Mouse (Mus musculus): Measurements from ENCODE around the gene Pnkd. TPM values are rescaled to one million over a fixed set of nuclear protein-coding genes. Genes with fewer than 3 reads are reported as not detected.
"Not testable (repeated sequence)": the region's sequence is repeated elsewhere in the genome, so short reads cannot be mapped to it uniquely, and the experiment has no call there.

Gene Pnkd
- polyA plus RNA-seq, 1 experiment from 2014 or later: 132 TPM

- 78% methylated on average over 4 of the region's 4 CpGs for WGBS
- no peaks in the 10 kb centered on the region for H3K4me1 ChIP-seq (ENCODE audit: control insufficient read depth, insufficient read depth, low read length)
- H3K36me3 ChIP-seq (ENCODE audit: control insufficient read depth, insufficient read depth, low read length): no peaks in the 10 kb centered on the region
- no peak for ATAC-seq (ENCODE audit: insufficient number of reproducible peaks, insufficient read depth, low FRiP score, low read depth)
- H3K4me3 ChIP-seq (ENCODE audit: low read depth, low read length): no peak overlapping the region
- no peak overlapping the region for H3K27ac ChIP-seq (ENCODE audit: low read length)
- no peak overlapping the region for H3K9ac ChIP-seq (replicated peaks; ENCODE audit: low read depth, low read length)
- H3K4me2 ChIP-seq (replicated peaks; ENCODE audit: low read depth, low read length): no peak overlapping the region
- no peaks in the 10 kb centered on the region for H3K9me3 ChIP-seq (ENCODE audit: control insufficient read depth, low read depth, low read length)
- no peaks in the 10 kb centered on the region for H3K27me3 ChIP-seq (ENCODE audit: control insufficient read depth, insufficient read depth, low read length)
Measured at GRCm38 (mm10) chr1:74316114-74316827, 31.5 kb downstream of the Pnkd start.

- Histone ChIP-seq H3K36me3 (ENCODE audit: control insufficient read depth, insufficient read depth, low read length) (no peaks in the 10 kb centered on the region), H3K9ac (replicated peaks; ENCODE audit: low read depth, low read length) (no peak overlapping the region), H3K4me2 (replicated peaks; ENCODE audit: low read depth, low read length) (no peak overlapping the region), H3K4me3 (ENCODE audit: low read depth, low read length) (no peak overlapping the region), H3K27ac (ENCODE audit: low read length) (no peak overlapping the region), H3K4me1 (ENCODE audit: control insufficient read depth, insufficient read depth, low read length) (no peaks in the 10 kb centered on the region), H3K27me3 (ENCODE audit: control insufficient read depth, insufficient read depth, low read length) (no peaks in the 10 kb centered on the region), H3K9me3 (ENCODE audit: control insufficient read depth, low read depth, low read length) (no peaks in the 10 kb centered on the region)
- no peak for ATAC-seq (ENCODE audit: insufficient number of reproducible peaks, insufficient read depth, low FRiP score, low read depth)
- WGBS: 86% methylated on average over 3 of the region's 3 CpGs
Measured at GRCm38 (mm10) chr1:74318711-74319110, 34.0 kb downstream of the Pnkd start.

GRCm38 (mm10) chr1:74321396-74321795 lies 36.7 kb downstream of the Pnkd start:
- ATAC-seq (ENCODE audit: insufficient number of reproducible peaks, insufficient read depth, low FRiP score, low read depth): no peak

GRCm38 (mm10) chr1:74326916-74327315 lies 42.2 kb downstream of the Pnkd start:
- H3K36me3 ChIP-seq (ENCODE audit: control insufficient read depth, insufficient read depth, low read length); H3K27ac ChIP-seq (ENCODE audit: low read length); H3K9ac ChIP-seq (replicated peaks; ENCODE audit: low read depth, low read length); H3K4me3 ChIP-seq (ENCODE audit: low read depth, low read length); H3K4me1 ChIP-seq (ENCODE audit: control insufficient read depth, insufficient read depth, low read length); H3K9me3 ChIP-seq (ENCODE audit: control insufficient read depth, low read depth, low read length); ATAC-seq (ENCODE audit: insufficient number of reproducible peaks, insufficient read depth, low FRiP score, low read depth); H3K27me3 ChIP-seq (ENCODE audit: control insufficient read depth, insufficient read depth, low read length); H3K4me2 ChIP-seq (replicated peaks; ENCODE audit: low read depth, low read length): not testable (repeated sequence)
- 78% methylated on average over 2 of the region's 2 CpGs for WGBS

More at GRCm38 (mm10) chr1:74321396-74321795, 36.7 kb downstream of the Pnkd start:
- Histone ChIP-seq H3K27me3 (ENCODE audit: control insufficient read depth, insufficient read depth, low read length) (no peaks in the 10 kb centered on the region), H3K4me2 (replicated peaks; ENCODE audit: low read depth, low read length) (no peak overlapping the region), H3K9ac (replicated peaks; ENCODE audit: low read depth, low read length) (no peak overlapping the region), H3K9me3 (ENCODE audit: control insufficient read depth, low read depth, low read length) (no peaks in the 10 kb centered on the region), H3K4me3 (ENCODE audit: low read depth, low read length) (no peak overlapping the region), H3K27ac (ENCODE audit: low read length) (no peak overlapping the region), H3K4me1 (ENCODE audit: control insufficient read depth, insufficient read depth, low read length) (no peaks in the 10 kb centered on the region), H3K36me3 (ENCODE audit: control insufficient read depth, insufficient read depth, low read length) (no peaks in the 10 kb centered on the region)
- WGBS: 54% methylated on average over 3 of the region's 3 CpGs

- no peak overlapping the region for H3K4me3 ChIP-seq (ENCODE audit: low read depth, low read length)
- ATAC-seq (ENCODE audit: insufficient number of reproducible peaks, insufficient read depth, low FRiP score, low read depth): no peak
- no peaks in the 10 kb centered on the region for H3K36me3 ChIP-seq (ENCODE audit: control insufficient read depth, insufficient read depth, low read length)
- H3K27ac ChIP-seq (ENCODE audit: low read length): peak overlapping the region; percentile 1; the same call in 1 of the 2 replicates
- peaks cover 15% of the 10 kb centered on the region for H3K4me1 ChIP-seq (ENCODE audit: control insufficient read depth, insufficient read depth, low read length)
- H3K27me3 ChIP-seq (ENCODE audit: control insufficient read depth, insufficient read depth, low read length): no peaks in the 10 kb centered on the region
- no peak overlapping the region for H3K9ac ChIP-seq (replicated peaks; ENCODE audit: low read depth, low read length)
- H3K9me3 ChIP-seq (ENCODE audit: control insufficient read depth, low read depth, low read length): no peaks in the 10 kb centered on the region
- 66% methylated on average over 7 of the region's 7 CpGs for WGBS
- H3K4me2 ChIP-seq (replicated peaks; ENCODE audit: low read depth, low read length): no peak overlapping the region
Measured at GRCm38 (mm10) chr1:74329899-74330431, 45.2 kb downstream of the Pnkd start.

- WGBS: 72% methylated on average over 4 of the region's 4 CpGs
- no peaks in the 10 kb centered on the region for H3K27me3 ChIP-seq (ENCODE audit: control insufficient read depth, insufficient read depth, low read length)
- no peak overlapping the region for H3K9ac ChIP-seq (replicated peaks; ENCODE audit: low read depth, low read length)
- ATAC-seq (ENCODE audit: insufficient number of reproducible peaks, insufficient read depth, low FRiP score, low read depth): no peak
- H3K4me1 ChIP-seq (ENCODE audit: control insufficient read depth, insufficient read depth, low read length): peaks cover 15% of the 10 kb centered on the region
- peak overlapping the region; percentile 61; the same call in 1 of the 2 replicates for H3K27ac ChIP-seq (ENCODE audit: low read length)
- no peak overlapping the region for H3K4me3 ChIP-seq (ENCODE audit: low read depth, low read length)
- H3K9me3 ChIP-seq (ENCODE audit: control insufficient read depth, low read depth, low read length): no peaks in the 10 kb centered on the region
- H3K4me2 ChIP-seq (replicated peaks; ENCODE audit: low read depth, low read length): no peak overlapping the region
- no peaks in the 10 kb centered on the region for H3K36me3 ChIP-seq (ENCODE audit: control insufficient read depth, insufficient read depth, low read length)
Measured at GRCm38 (mm10) chr1:74331046-74331681, 46.4 kb downstream of the Pnkd start.

GRCm38 (mm10) chr1:74332241-74332763 lies 47.6 kb downstream of the Pnkd start:
- Histone ChIP-seq H3K9ac (replicated peaks; ENCODE audit: low read depth, low read length) (peak overlapping the region; percentile 38), H3K36me3 (ENCODE audit: control insufficient read depth, insufficient read depth, low read length) (no peaks in the 10 kb centered on the region), H3K9me3 (ENCODE audit: control insufficient read depth, low read depth, low read length) (no peaks in the 10 kb centered on the region), H3K4me1 (ENCODE audit: control insufficient read depth, insufficient read depth, low read length) (peaks cover 15% of the 10 kb centered on the region), H3K4me3 (ENCODE audit: low read depth, low read length) (peak overlapping the region; percentile 45), H3K27me3 (ENCODE audit: control insufficient read depth, insufficient read depth, low read length) (no peaks in the 10 kb centered on the region), H3K4me2 (replicated peaks; ENCODE audit: low read depth, low read length) (peak overlapping the region; percentile 76), H3K27ac (ENCODE audit: low read length) (peak overlapping the region; percentile 81; the same call in 1 of the 2 replicates)
- WGBS: 1% methylated on average over 33 of the region's 36 CpGs
- peak; percentile 98 for ATAC-seq (ENCODE audit: insufficient number of reproducible peaks, insufficient read depth, low FRiP score, low read depth)

GRCm38 (mm10) chr1:74332930-74333329 lies 48.2 kb downstream of the Pnkd start:
- Histone ChIP-seq H3K27ac (ENCODE audit: low read length) (peak overlapping the region; percentile 81; the same call in 1 of the 2 replicates), H3K36me3 (ENCODE audit: control insufficient read depth, insufficient read depth, low read length) (no peaks in the 10 kb centered on the region), H3K4me1 (ENCODE audit: control insufficient read depth, insufficient read depth, low read length) (peaks cover 15% of the 10 kb centered on the region), H3K4me3 (ENCODE audit: low read depth, low read length) (peak overlapping the region; percentile 45), H3K9ac (replicated peaks; ENCODE audit: low read depth, low read length) (peak overlapping the region; percentile 38), H3K27me3 (ENCODE audit: control insufficient read depth, insufficient read depth, low read length) (no peaks in the 10 kb centered on the region), H3K9me3 (ENCODE audit: control insufficient read depth, low read depth, low read length) (no peaks in the 10 kb centered on the region), H3K4me2 (replicated peaks; ENCODE audit: low read depth, low read length) (peak overlapping the region; percentile 76)
- ATAC-seq (ENCODE audit: insufficient number of reproducible peaks, insufficient read depth, low FRiP score, low read depth): no peak
- 4% methylated on average over 9 of the region's 9 CpGs for WGBS
